Mouse (Mus musculus): ENCODE results near the gene Tll2. TPM values are rescaled to one million over a fixed set of nuclear protein-coding genes. Genes with fewer than 3 reads are reported as not detected.

Gene Tll2
- polyA plus RNA-seq, 1 experiment from 2014 or later, result 1.1 TPM

DNA sequence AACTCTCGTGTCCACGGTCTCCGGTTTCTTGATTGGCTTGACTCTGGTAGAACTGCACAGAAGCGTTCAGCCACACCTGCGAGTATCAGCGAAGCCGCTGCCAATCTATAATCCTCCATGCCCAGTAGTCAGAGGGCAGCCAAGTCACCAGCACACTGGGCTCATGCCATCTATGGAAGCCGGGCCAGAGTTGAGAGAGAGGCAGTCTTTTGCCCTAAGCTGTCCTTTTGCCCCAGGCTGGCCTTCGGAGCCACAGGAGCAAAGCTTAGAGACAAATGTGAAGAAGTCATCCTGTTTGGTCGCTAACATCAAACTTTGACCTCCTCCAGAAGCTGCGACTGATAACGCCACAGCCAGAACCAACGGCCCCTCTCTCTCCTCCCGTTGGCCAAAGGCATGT lies 123.0 kb downstream of the Tll2 start:
- Histone ChIP-seq H3K4me1 (peaks cover 14% of the 10 kb centered on the region), H3K4me3 (no peak overlapping the region), H3K4me2 (replicated peaks) (no peak overlapping the region), H3K36me3 (no peaks in the 10 kb centered on the region), H3K27me3 (peaks cover 49% of the 10 kb centered on the region), H3K9me3 (no peaks in the 10 kb centered on the region), H3K9ac (replicated peaks) (no peak overlapping the region), H3K27ac (replicated peaks) (no peak overlapping the region)
- no peak for ATAC-seq (ENCODE audit: low FRiP score, low read depth)
- 94% methylated on average over 14 of the region's 14 CpGs for WGBS

DNA sequence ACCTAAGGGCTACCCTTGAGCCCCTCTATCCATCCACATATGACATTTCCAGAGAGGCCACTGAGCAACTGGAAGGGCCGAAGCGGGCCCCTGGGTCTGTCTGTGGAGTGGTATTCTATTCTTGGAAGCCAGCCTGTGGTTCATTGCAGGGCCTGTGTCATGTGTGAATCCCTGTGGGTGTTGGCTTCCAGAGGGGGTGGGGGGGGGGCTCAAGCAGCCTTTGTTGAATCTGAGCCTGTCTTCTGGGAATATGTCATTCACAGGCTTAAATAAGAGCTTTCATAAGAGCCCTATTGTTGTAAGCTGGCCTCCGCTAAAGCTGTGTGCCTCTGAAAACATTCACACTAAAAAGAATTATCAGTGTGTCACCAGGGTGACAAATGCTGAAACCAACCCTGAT lies 125.0 kb downstream of the Tll2 start:
- Histone ChIP-seq H3K27me3 (peaks cover 31% of the 10 kb centered on the region), H3K4me2 (replicated peaks) (no peak overlapping the region), H3K36me3 (no peaks in the 10 kb centered on the region), H3K4me1 (peaks cover 14% of the 10 kb centered on the region), H3K27ac (replicated peaks) (peak overlapping the region; percentile 58), H3K9ac (replicated peaks) (no peak overlapping the region), H3K9me3 (no peaks in the 10 kb centered on the region), H3K4me3 (no peak overlapping the region)
- WGBS, result 14% methylated on average over 3 of the region's 3 CpGs
- ATAC-seq (ENCODE audit: low FRiP score, low read depth), result peak; percentile 73

DNA sequence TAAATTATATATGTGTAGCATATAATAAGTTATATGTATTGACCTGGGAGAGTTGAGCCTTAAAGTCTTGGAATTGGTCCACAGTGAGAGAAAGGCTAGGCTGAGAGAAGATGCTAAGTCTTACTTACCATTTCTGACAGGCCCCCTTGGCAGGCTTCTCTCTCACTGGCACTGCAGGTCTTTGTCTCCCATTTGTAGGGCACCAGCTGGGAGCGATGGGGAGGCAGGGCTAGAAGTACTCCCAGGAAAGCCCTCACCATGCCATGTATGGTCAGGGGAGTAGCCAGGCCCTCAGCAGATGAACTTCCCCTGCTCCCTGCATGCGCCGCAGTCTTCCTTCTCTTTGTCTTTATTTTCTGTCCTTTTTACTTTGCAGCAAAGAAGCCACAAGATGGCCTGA lies 129.7 kb downstream of the Tll2 start, which contains the start of gene Opalin:
Gene Opalin (minus strand): TSS at position 208 of the 400 bp plus-strand sequence.
- Histone ChIP-seq H3K36me3 (no peaks in the 10 kb centered on the region), H3K27me3 (peaks cover 4% of the 10 kb centered on the region; the same call in 1 of the 2 replicates), H3K9ac (replicated peaks) (no peak within 1 kb of the TSS), H3K4me1 (peaks cover 10% of the 10 kb centered on the region), H3K4me3 (no peak within 1 kb of the TSS), H3K4me2 (replicated peaks) (no peak within 1 kb of the TSS), H3K27ac (replicated peaks) (no peak within 1 kb of the TSS), H3K9me3 (no peaks in the 10 kb centered on the region)
- 80% methylated on average over 3 of the region's 3 CpGs for WGBS
- ATAC-seq (ENCODE audit: low FRiP score, low read depth), result no peak

DNA sequence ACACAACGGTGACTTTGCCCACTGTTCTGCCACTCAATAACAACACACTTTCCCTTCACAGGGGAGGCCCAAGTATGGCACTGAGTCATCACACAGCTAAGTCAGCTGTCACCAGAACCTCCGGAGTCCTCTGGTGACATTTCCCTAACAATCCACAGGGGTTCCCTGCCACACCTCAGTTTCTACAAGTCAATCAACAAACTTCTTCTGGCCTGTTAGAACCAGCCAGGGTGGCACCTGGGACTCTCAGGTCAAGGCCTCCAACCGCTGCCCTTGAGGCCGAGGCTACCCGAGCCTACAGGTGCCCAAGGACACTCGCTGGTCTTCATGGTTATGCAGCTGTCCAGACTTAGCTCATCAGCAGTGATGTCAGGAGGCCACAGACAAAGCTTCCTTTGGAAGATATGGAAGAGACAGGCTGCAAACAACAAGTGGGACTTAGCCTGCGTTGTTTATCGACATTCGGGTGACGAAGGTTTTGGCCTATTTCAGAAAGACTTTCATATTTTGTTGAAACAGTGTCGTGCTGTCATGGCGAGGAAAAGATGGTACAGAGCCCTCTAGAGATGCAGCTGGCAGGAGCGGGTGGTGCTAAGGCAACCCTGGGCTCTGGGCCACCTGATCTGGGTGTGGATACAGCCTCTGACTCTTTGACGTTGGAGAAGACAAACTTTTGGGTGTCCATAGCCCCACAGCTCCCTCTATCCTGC lies 132.7 kb downstream of the Tll2 start:
- Histone ChIP-seq H3K4me3 (no peak overlapping the region), H3K27me3 (peaks cover 4% of the 10 kb centered on the region; the same call in 1 of the 2 replicates), H3K4me2 (replicated peaks) (no peak overlapping the region), H3K9ac (replicated peaks) (no peak overlapping the region), H3K36me3 (no peaks in the 10 kb centered on the region), H3K9me3 (no peaks in the 10 kb centered on the region), H3K27ac (replicated peaks) (no peak overlapping the region), H3K4me1 (no peaks in the 10 kb centered on the region)
- no peak for ATAC-seq (ENCODE audit: low FRiP score, low read depth)
- 91% methylated on average over 14 of the region's 14 CpGs for WGBS

DNA sequence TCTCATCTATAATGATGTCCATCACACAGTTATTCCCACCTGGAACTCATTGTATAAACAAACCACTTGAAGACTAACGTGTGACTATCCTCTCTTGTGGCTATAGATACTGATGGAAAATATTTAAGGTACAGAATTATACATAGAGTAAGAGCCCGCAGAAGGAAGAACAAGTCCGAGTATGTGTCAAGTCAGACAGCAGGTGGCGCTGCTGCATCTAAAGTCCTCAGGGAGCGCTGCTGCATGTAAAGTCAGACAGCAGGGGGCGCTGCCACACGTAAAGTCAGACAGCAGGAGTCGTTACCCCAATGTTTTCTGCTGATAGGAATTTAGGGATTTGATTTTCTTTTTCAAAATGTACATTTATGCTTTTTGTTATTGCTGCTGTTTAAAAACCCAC lies 135.1 kb downstream of the Tll2 start:
- Histone ChIP-seq H3K9me3 (no peaks in the 10 kb centered on the region), H3K27me3 (peaks cover 4% of the 10 kb centered on the region; the same call in 1 of the 2 replicates), H3K9ac (replicated peaks) (no peak overlapping the region), H3K27ac (replicated peaks) (no peak overlapping the region), H3K4me1 (no peaks in the 10 kb centered on the region), H3K4me2 (replicated peaks) (no peak overlapping the region), H3K36me3 (no peaks in the 10 kb centered on the region), H3K4me3 (no peak overlapping the region)
- WGBS, result 8% methylated on average over 8 of the region's 8 CpGs
- ATAC-seq (ENCODE audit: low FRiP score, low read depth), result 0 out of 2 replicates have a peak, but pooled peaks have one; percentile 30

DNA sequence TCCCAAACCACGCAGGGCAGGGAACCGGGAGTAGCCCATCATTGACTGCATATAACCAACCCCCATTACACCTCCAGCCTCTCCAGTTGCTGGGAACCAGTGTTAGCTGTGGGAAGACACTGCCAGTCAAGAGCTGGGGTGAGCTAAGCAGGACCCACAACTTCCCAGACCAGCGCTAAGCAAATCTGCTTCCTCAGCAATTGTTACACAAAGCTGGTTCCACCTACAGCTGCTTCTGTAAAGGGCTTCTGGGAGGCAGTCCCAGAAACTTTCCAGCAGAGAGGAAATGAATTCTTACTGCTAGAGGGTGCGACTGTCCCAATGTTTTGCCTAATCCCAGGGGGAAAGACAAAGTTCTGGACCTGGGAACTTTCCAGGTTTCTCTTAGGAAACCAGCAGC lies 151.9 kb downstream of the Tll2 start:
- H3K4me3 ChIP-seq, result no peak overlapping the region
- H3K9ac ChIP-seq (replicated peaks), result no peak overlapping the region
- H3K27ac ChIP-seq (replicated peaks), result no peak overlapping the region
- no peaks in the 10 kb centered on the region for H3K27me3 ChIP-seq
- no peaks in the 10 kb centered on the region for H3K36me3 ChIP-seq
- 69% methylated on average over 4 of the region's 4 CpGs for WGBS
- H3K4me2 ChIP-seq (replicated peaks), result no peak overlapping the region
- ATAC-seq (ENCODE audit: low FRiP score, low read depth), result no peak
- H3K9me3 ChIP-seq, result no peaks in the 10 kb centered on the region
- no peaks in the 10 kb centered on the region for H3K4me1 ChIP-seq

DNA sequence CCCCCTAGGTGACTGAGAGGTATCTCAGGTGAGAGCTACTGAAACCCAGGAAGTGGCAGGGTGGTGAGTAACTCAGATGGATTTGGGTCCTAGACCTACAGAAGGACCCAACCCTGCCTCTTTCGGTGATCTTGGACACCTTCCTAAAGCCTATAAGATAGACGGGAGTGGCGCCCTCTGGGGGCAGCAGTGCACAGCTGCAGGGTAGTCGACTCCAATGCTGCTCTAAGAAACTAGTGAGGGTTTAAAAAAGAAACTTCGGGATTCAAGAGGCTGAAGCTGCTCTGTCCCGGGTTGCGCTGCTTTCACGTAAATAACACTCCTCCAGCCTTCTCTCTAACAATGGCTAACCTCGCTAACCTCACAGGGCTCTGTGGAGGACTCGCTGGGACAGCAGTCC lies 153.1 kb downstream of the Tll2 start:
- Histone ChIP-seq H3K27ac (replicated peaks) (no peak overlapping the region), H3K9ac (replicated peaks) (no peak overlapping the region), H3K4me1 (no peaks in the 10 kb centered on the region), H3K4me3 (no peak overlapping the region), H3K36me3 (no peaks in the 10 kb centered on the region), H3K27me3 (no peaks in the 10 kb centered on the region), H3K9me3 (no peaks in the 10 kb centered on the region), H3K4me2 (replicated peaks) (no peak overlapping the region)
- WGBS, result 32% methylated on average over 10 of the region's 10 CpGs
- ATAC-seq (ENCODE audit: low FRiP score, low read depth), result no peak

DNA sequence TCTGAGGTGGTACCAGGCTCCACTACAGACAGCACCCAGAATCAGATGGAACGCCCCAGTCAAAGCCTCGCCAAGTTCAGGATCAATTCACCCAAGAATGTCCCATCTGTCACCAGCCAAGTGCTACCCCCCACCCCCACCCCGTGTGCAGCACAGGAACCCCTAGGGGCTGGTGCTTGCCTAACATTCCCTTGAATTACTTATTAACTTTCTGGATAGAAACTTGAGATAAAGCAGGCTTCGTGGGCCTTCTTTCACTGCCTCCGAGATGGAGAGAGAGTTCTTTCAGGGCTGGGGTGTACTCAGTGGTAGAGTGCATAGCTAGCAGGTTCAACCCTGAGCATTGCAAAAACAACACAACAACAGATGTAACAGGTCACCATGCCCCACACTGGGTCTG lies 154.4 kb downstream of the Tll2 start:
- no peak overlapping the region for H3K27ac ChIP-seq (replicated peaks)
- H3K36me3 ChIP-seq, result no peaks in the 10 kb centered on the region
- 81% methylated on average over 5 of the region's 5 CpGs for WGBS
- H3K4me3 ChIP-seq, result no peak overlapping the region
- ATAC-seq (ENCODE audit: low FRiP score, low read depth), result no peak
- no peaks in the 10 kb centered on the region for H3K9me3 ChIP-seq
- no peaks in the 10 kb centered on the region for H3K4me1 ChIP-seq
- no peak overlapping the region for H3K9ac ChIP-seq (replicated peaks)
- no peaks in the 10 kb centered on the region for H3K27me3 ChIP-seq
- no peak overlapping the region for H3K4me2 ChIP-seq (replicated peaks)

DNA sequence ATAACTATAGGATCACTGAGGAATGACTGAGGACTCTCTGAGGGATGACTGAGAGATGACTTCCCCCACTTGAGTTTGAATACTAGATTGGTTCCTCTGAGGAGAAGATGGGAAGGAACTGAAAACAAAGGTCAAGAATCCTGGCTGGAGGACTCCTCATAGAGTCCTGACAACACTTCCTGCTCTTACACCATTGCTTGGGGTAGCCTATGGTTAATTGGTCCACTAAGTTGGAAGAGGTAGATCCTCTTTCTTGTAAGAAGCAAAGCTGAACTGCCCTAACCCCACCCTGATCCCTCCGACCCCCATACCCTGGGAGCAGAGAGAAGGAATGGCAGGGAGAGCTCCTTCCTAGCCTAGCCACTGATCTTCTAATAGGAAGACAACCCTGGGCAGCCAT lies 154.9 kb downstream of the Tll2 start:
- Histone ChIP-seq H3K36me3 (no peaks in the 10 kb centered on the region), H3K9me3 (no peaks in the 10 kb centered on the region), H3K4me2 (replicated peaks) (no peak overlapping the region), H3K27me3 (no peaks in the 10 kb centered on the region), H3K9ac (replicated peaks) (no peak overlapping the region), H3K4me1 (no peaks in the 10 kb centered on the region), H3K4me3 (no peak overlapping the region), H3K27ac (replicated peaks) (no peak overlapping the region)
- WGBS, result 80% methylated on average over 1 of the region's 1 CpGs
- ATAC-seq (ENCODE audit: low FRiP score, low read depth), result no peak

DNA sequence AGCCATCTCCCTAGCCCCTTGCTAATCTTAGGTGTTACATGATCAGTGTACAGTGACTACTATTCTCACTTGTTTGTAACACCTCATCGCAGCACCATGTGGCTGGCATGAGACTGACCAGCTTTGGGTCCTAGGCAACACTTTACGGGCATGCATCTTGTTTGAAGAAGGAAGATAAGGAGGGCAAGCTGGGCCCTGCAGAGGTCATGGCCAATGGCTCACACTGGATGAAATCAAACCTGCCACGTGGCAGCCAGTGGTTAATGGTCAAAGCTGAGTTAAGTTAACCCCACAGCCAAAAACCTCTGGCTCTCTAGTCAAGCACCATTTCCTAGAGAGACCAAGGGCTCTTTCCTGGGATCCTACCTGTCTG lies 158.5 kb downstream of the Tll2 start:
- no peak for ATAC-seq (ENCODE audit: low FRiP score, low read depth)
- H3K4me3 ChIP-seq, result no peak overlapping the region
- 87% methylated on average over 3 of the region's 3 CpGs for WGBS

DNA sequence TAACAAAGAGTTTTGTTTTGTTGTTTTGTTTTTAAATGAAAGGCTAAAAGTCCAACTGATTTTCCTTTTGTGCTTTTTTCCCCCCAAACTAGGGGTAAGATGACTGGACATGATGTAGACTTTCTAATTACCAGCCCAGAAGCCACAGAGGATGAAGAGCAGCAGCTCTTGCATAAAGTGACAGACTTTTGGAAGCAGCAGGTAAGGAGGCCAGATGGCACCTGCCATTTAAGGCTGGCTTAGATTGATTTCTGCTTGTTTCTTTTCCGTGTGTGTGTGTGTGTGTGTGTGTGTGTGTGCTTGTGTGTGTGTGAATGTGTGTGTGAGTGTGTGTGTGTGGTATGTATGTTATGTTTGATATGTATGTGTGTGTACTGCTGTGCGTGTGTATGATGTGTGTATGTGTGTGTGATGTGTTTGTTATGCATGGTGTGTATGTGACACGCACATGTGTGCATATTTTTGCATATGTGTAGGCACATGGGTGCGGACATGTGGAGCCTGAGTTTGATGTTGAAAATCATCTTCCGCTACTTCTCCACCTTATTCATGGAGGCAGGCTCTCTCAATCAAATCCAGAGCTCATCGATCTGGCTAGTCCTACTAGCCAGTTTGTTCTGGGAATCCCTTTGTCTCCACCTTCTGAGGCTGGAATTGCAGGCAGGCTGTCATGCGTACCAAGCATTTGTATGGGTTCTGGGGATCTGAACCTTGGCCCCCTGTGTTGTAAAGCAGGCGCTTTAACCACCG lies 159.0 kb downstream of the Tll2 start:
- no peak for ATAC-seq (ENCODE audit: low FRiP score, low read depth)
- WGBS, result 79% methylated on average over 9 of the region's 9 CpGs
- H3K9me3 ChIP-seq, result no peaks in the 10 kb centered on the region

More for the DNA sequence above, 158.5 kb downstream of the Tll2 start:
- Histone ChIP-seq H3K36me3 (no peaks in the 10 kb centered on the region), H3K27me3 (no peaks in the 10 kb centered on the region), H3K27ac (replicated peaks) (no peak overlapping the region), H3K9ac (replicated peaks) (no peak overlapping the region), H3K4me2 (replicated peaks) (no peak overlapping the region), H3K9me3 (no peaks in the 10 kb centered on the region), H3K4me1 (no peaks in the 10 kb centered on the region)

DNA sequence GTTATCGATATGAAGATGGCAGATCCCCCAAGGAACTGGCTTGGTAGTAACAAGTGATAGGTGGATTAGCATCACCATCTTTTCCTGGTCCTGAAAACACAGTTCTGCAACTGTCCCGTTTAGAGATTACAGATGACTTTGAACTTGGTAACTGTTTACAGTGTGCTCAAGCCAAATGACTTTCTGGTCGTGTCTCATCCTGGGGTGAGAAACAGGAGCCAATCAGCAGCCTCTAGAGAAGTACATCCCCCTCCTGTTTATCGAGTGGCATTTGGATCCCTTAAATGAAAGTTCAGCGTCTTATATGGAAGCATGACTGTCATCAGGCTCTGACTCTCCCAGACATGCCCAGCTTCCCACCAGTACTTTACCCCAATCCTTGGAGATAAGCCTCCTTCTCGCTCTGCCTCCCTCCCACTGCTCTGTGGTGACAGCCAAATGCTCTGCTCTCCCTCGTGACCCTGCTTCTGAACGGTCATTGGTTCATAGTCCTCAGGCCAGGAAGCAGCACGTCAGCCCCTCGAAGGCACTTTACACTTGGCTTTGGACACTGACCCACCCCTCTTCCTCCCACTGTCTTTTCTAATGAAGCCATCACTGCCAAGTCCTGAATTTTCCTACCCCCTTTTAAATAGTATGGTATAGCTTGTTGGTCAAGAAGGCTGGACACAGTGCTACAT lies 161.4 kb downstream of the Tll2 start:
- no peak overlapping the region for H3K9ac ChIP-seq (replicated peaks)
- no peak for ATAC-seq (ENCODE audit: low FRiP score, low read depth)
- H3K4me3 ChIP-seq, result no peak overlapping the region
- H3K27me3 ChIP-seq, result no peaks in the 10 kb centered on the region
- no peak overlapping the region for H3K4me2 ChIP-seq (replicated peaks)
- no peaks in the 10 kb centered on the region for H3K9me3 ChIP-seq
- no peaks in the 10 kb centered on the region for H3K36me3 ChIP-seq
- WGBS, result 61% methylated on average over 10 of the region's 10 CpGs
- H3K4me1 ChIP-seq, result no peaks in the 10 kb centered on the region
- H3K27ac ChIP-seq (replicated peaks), result no peak overlapping the region

More for the DNA sequence above, 159.0 kb downstream of the Tll2 start:
- Histone ChIP-seq H3K4me1 (no peaks in the 10 kb centered on the region), H3K27me3 (no peaks in the 10 kb centered on the region), H3K36me3 (no peaks in the 10 kb centered on the region), H3K9ac (replicated peaks) (no peak overlapping the region), H3K27ac (replicated peaks) (no peak overlapping the region), H3K4me2 (replicated peaks) (no peak overlapping the region), H3K4me3 (no peak overlapping the region)
